Mouse (Mus musculus) telencephalon, adult 2 months (tissue): ENCODE measurements around the gene Vmn1r77.
"Not testable (repeated sequence)": the region's sequence is repeated elsewhere in the genome, so short reads cannot be mapped to it uniquely, and the experiment has no call there.

Source experiments
- DNase-seq: peaks from one replicate; pipeline ENCODE4 v3.0.0-alpha.2; 2011; ENCODE audit warnings: low read depth, low spot score

The Vmn1r77 gene

GRCm38 (mm10) chr7:12036452-12036851, at the start of gene Vmn1r77:
Gene Vmn1r77, plus strand, starts transcription at chr7:12036752.
- not testable (repeated sequence) for DNase-seq

- not testable (repeated sequence) for DNase-seq
Measured at GRCm38 (mm10) chr7:12011491-12011890, 25.1 kb upstream of the Vmn1r77 start.

GRCm38 (mm10) chr7:12012392-12012791, 24.2 kb upstream of the Vmn1r77 start:
- DNase-seq: not testable (repeated sequence)

GRCm38 (mm10) chr7:12013106-12013505, 23.4 kb upstream of the Vmn1r77 start:
- no peak for DNase-seq

GRCm38 (mm10) chr7:12017829-12018228, 18.7 kb upstream of the Vmn1r77 start:
- DNase-seq: not testable (repeated sequence)

GRCm38 (mm10) chr7:12040664-12041063, 4.1 kb downstream of the Vmn1r77 start:
- no peak for DNase-seq
